ENCODE assay signal across 8 mouse cellular contexts in genomic region chr12:22745556-22745955, GRCm38 (mm10).
DNase-seq lines count a peak whose midpoint lies in the region; ATAC-seq and TF ChIP-seq lines count a peak whose summit lies in the region.
"Not testable (repeated sequence)": the region's sequence is repeated elsewhere in the genome, so short reads cannot be mapped to it uniquely, and the experiment has no call there.

No protein-coding gene starts in this region.

- not testable (repeated sequence) for H3K27ac ChIP-seq in embryonic fibroblast, embryonic 13.5 days (ENCODE audit: insufficient read depth, low read length); heart, embryonic 12.5 days (ENCODE audit: poor library complexity, severe bottlenecking); intestine, embryonic 15.5 days

- H3K4me3 ChIP-seq in embryonic fibroblast, embryonic 13.5 days (ENCODE audit: insufficient read depth, low read length): peak overlapping the region; percentile 15
- peak overlapping the region; percentile 40 for H3K4me3 ChIP-seq in heart, embryonic 12.5 days
- H3K4me3 ChIP-seq in intestine, embryonic 15.5 days (replicated peaks): peak overlapping the region; percentile 43

- TF ChIP-seq POLR2A in embryonic fibroblast, embryonic 13.5 days (IDR thresholded peaks at IDR 0.05; ENCODE audit: low read depth, low read length): not testable (repeated sequence)

- ATAC-seq in heart, embryonic 12.5 days (ENCODE audit: insufficient number of reproducible peaks, low FRiP score): not testable (repeated sequence)
- peak; percentile 63 for ATAC-seq in intestine, embryonic 15.5 days

- WGBS in heart, embryonic 12.5 days: 3% methylated on average over 28 of the region's 40 CpGs
- 5% methylated on average over 36 of the region's 40 CpGs for WGBS in intestine, embryonic 15.5 days

- not testable (repeated sequence) for TF ChIP-seq CTCF in embryonic fibroblast, embryonic 13.5 days (IDR thresholded peaks at IDR 0.05; ENCODE audit: borderline replicate concordance, insufficient read depth, low read length)

- peak overlapping the region; percentile 58 for H3K4me2 ChIP-seq in heart, embryonic 12.5 days
- peak overlapping the region; percentile 52 for H3K4me2 ChIP-seq in intestine, embryonic 15.5 days (replicated peaks)

- DNase-seq in adrenal gland, adult 18-20 months (ENCODE audit: low spot score in 2 of 2): peak; percentile 17 to 25
- peak; percentile 1 to 3 for DNase-seq in left cerebral cortex, postnatal 25 days (ENCODE audit: low spot score in 2 of 2)
- DNase-seq in lung, postnatal 10 days: peak; percentile 50
- peak; percentile 2 for DNase-seq in ovary, postnatal 10 days (ENCODE audit: low spot score)
- DNase-seq in thymus, postnatal 4 days: peak; percentile 27

- H3K36me3 ChIP-seq in heart, embryonic 12.5 days; intestine, embryonic 15.5 days: not testable (repeated sequence)

- H3K9ac ChIP-seq in heart, embryonic 12.5 days: not testable (repeated sequence)
- 0 out of 2 replicates have a peak overlapping the region, but pooled peaks have one; percentile 10 for H3K9ac ChIP-seq in intestine, embryonic 15.5 days

- not testable (repeated sequence) for H3K4me1 ChIP-seq in embryonic fibroblast, embryonic 13.5 days (ENCODE audit: control insufficient read depth, insufficient read depth, low read length); heart, embryonic 12.5 days (replicated peaks); intestine, embryonic 15.5 days (replicated peaks)

- peaks cover 11% of the 10 kb centered on the region for H3K9me3 ChIP-seq in heart, embryonic 12.5 days (replicated peaks)
- not testable (repeated sequence) for H3K9me3 ChIP-seq in intestine, embryonic 15.5 days

- not testable (repeated sequence) for H3K27me3 ChIP-seq in heart, embryonic 12.5 days (replicated peaks); intestine, embryonic 15.5 days (replicated peaks)

- intact Hi-C loops in left cerebral cortex, postnatal 25 days (cut with DNase I): not testable (repeated sequence)
